Mouse (Mus musculus) C2C12 (cell line): ENCODE results near the gene Slc28a3. TPM values are rescaled to one million over a fixed set of nuclear protein-coding genes. Genes with fewer than 3 reads are reported as not detected.

ENCODE experiments used
- H3K27me3 ChIP-seq: one replicate; pipeline ENCODE4 v1.6.1; 2011; ENCODE audit not compliant: control insufficient read depth, insufficient read depth, insufficient read length
- H3K36me3 ChIP-seq: one replicate; pipeline ENCODE4 v1.6.1; 2011; ENCODE audit not compliant: control insufficient read depth, insufficient read depth
- H3K4me3 ChIP-seq: one replicate; pipeline ENCODE4 v1.5.1; 2011; ENCODE audit warnings: mild to moderate bottlenecking, control low read depth; ENCODE audit not compliant: poor library complexity, insufficient read depth, severe bottlenecking
- H3K79me2 ChIP-seq: one replicate; pipeline ENCODE4 v1.6.1; 2011; ENCODE audit not compliant: control insufficient read depth, insufficient read depth
- H3K79me3 ChIP-seq: one replicate; pipeline ENCODE4 v1.6.1; 2011; ENCODE audit warnings: low read depth, control low read depth
- H3ac ChIP-seq: one replicate; pipeline ENCODE3; 2011; ENCODE audit warnings: low read depth; ENCODE audit not compliant: control insufficient read depth, insufficient read length
- CEBPB ChIP-seq: IDR thresholded peaks from one replicate; pipeline ENCODE4 v1.6.1; 2011; ENCODE audit warnings: low read depth, mild to moderate bottlenecking, control low read depth, moderate library complexity
- CTCF ChIP-seq: IDR thresholded peaks from one replicate; pipeline ENCODE4 v1.5.1; 2011; ENCODE audit not compliant: control insufficient read depth, insufficient read depth, insufficient read length
- FOSL1 ChIP-seq: IDR thresholded peaks from one replicate; pipeline ENCODE4 v1.8.0; 2011; ENCODE audit warnings: mild to moderate bottlenecking, low read length; ENCODE audit not compliant: poor library complexity, insufficient read depth, severe bottlenecking
- MAX ChIP-seq: IDR thresholded peaks from one replicate; pipeline ENCODE4 v1.6.1; 2011; ENCODE audit warnings: mild to moderate bottlenecking, control low read depth
- MYOD1 ChIP-seq: IDR thresholded peaks from one replicate; pipeline ENCODE4 v1.6.1; 2011; ENCODE audit warnings: low read depth; ENCODE audit not compliant: control insufficient read depth, insufficient read length
- MYOG ChIP-seq: IDR thresholded peaks from one replicate; pipeline ENCODE4 v1.6.1; 2011; ENCODE audit not compliant: control insufficient read depth, insufficient read length; ENCODE audit errors: extremely low read depth
- USF1 ChIP-seq: IDR thresholded peaks from one replicate; pipeline ENCODE4 v1.6.1; 2011; ENCODE audit warnings: low read depth, mild to moderate bottlenecking, control low read depth, moderate library complexity
- polyA plus RNA-seq: library from polyadenylated mRNA; unstranded; fragments of >200 nt; fragmentation: generic; extraction: Trizol; gene quantifications from one replicate; pipeline ENCODE4 v1.2.1, GENCODE M21; 2012; ENCODE audit warnings: missing spikeins

The Slc28a3 gene
- polyA plus RNA-seq, 1 experiment: not detected

- H3K36me3 ChIP-seq: no peaks in the 10 kb centered on the region
- H3K27me3 ChIP-seq: no peaks in the 10 kb centered on the region
- no peaks in the 10 kb centered on the region for H3K79me2 ChIP-seq
- no peaks in the 10 kb centered on the region for H3K79me3 ChIP-seq
- no peak overlapping the region for H3ac ChIP-seq
- H3K4me3 ChIP-seq: no peak overlapping the region
- TF ChIP-seq FOSL1: no peak
- TF ChIP-seq CTCF: no peak
- no peak for TF ChIP-seq MAX
- TF ChIP-seq CEBPB: no peak
- TF ChIP-seq MYOG: no peak
- no peak for TF ChIP-seq MYOD1
- TF ChIP-seq USF1: no peak
These were observed 73.3 kb downstream of the Slc28a3 start for GRCm38 (mm10) chr13:58537232-58537915.

GRCm38 (mm10) chr13:58536466-58537231 is 74.0 kb downstream of the Slc28a3 start:
- Histone ChIP-seq H3ac (no peak overlapping the region), H3K4me3 (no peak overlapping the region), H3K36me3 (no peaks in the 10 kb centered on the region), H3K79me2 (no peaks in the 10 kb centered on the region), H3K27me3 (no peaks in the 10 kb centered on the region), H3K79me3 (no peaks in the 10 kb centered on the region)
- TF ChIP-seq CTCF (no peak), FOSL1 (no peak), CEBPB (no peak), MYOG (no peak), MAX (no peak), MYOD1 (no peak), USF1 (no peak)

- H3ac ChIP-seq: peak overlapping the region; percentile 55
- H3K4me3 ChIP-seq: no peak overlapping the region
- H3K36me3 ChIP-seq: no peaks in the 10 kb centered on the region
- TF ChIP-seq MAX (no peak), MYOG (no peak), CEBPB (no peak), CTCF (no peak), MYOD1 (no peak), FOSL1 (no peak), USF1 (no peak)
- no peaks in the 10 kb centered on the region for H3K79me2 ChIP-seq
- H3K79me3 ChIP-seq: no peaks in the 10 kb centered on the region
- no peaks in the 10 kb centered on the region for H3K27me3 ChIP-seq
These were observed 75.4 kb downstream of the Slc28a3 start for GRCm38 (mm10) chr13:58535321-58535720.

GRCm38 (mm10) chr13:58534861-58535260 is 75.8 kb downstream of the Slc28a3 start:
- TF ChIP-seq USF1 (no peak), CTCF (no peak), CEBPB (no peak), FOSL1 (no peak), MYOG (no peak), MYOD1 (no peak), MAX (no peak)
- Histone ChIP-seq H3K27me3 (no peaks in the 10 kb centered on the region), H3K79me2 (no peaks in the 10 kb centered on the region), H3ac (peak overlapping the region; percentile 55), H3K79me3 (no peaks in the 10 kb centered on the region), H3K36me3 (no peaks in the 10 kb centered on the region), H3K4me3 (no peak overlapping the region)

- Histone ChIP-seq H3K27me3 (no peaks in the 10 kb centered on the region), H3K36me3 (no peaks in the 10 kb centered on the region), H3K79me2 (no peaks in the 10 kb centered on the region), H3K79me3 (no peaks in the 10 kb centered on the region), H3ac (peak overlapping the region; percentile 24), H3K4me3 (no peak overlapping the region)
- TF ChIP-seq FOSL1: peak; percentile 82
- no peak for TF ChIP-seq MYOG
These were observed 76.3 kb downstream of the Slc28a3 start for GRCm38 (mm10) chr13:58534216-58534841.

- Histone ChIP-seq H3K27me3 (no peaks in the 10 kb centered on the region), H3K4me3 (no peak overlapping the region), H3K79me2 (no peaks in the 10 kb centered on the region), H3ac (no peak overlapping the region), H3K79me3 (no peaks in the 10 kb centered on the region), H3K36me3 (no peaks in the 10 kb centered on the region)
- TF ChIP-seq CEBPB: no peak
These were observed 86.1 kb downstream of the Slc28a3 start for GRCm38 (mm10) chr13:58524581-58524980.
